Mouse (Mus musculus) thymus, adult 2 months (tissue): Measurements from ENCODE around the gene Cubn. TPM values are rescaled to one million over a fixed set of nuclear protein-coding genes. Genes with fewer than 3 reads are reported as not detected.

ENCODE experiments used
- DNase-seq: peaks from one replicate; pipeline ENCODE4 v3.0.0; 2021
- H3K27ac ChIP-seq: fragments of 200-500 bp; 2 replicates; pipeline ENCODE4 v1.5.1; 2012; ENCODE audit warnings: low read length, control low read depth; ENCODE audit not compliant: control insufficient read depth, insufficient read depth
- H3K27me3 ChIP-seq: fragments of 200-500 bp; 2 replicates; pipeline ENCODE4 v1.6.1; 2012; ENCODE audit warnings: mild to moderate bottlenecking, low read length, moderate library complexity, mixed read lengths; ENCODE audit not compliant: control insufficient read depth, insufficient read depth
- H3K36me3 ChIP-seq: fragments of 200-500 bp; 2 replicates; pipeline ENCODE4 v1.6.1; 2012; ENCODE audit warnings: mild to moderate bottlenecking, low read length, moderate library complexity; ENCODE audit not compliant: control insufficient read depth, insufficient read depth
- H3K4me1 ChIP-seq: fragments of 200-500 bp; replicated peaks from 2 replicates; pipeline ENCODE4 v1.6.1; 2012; ENCODE audit warnings: low read length; ENCODE audit not compliant: control insufficient read depth, insufficient read depth
- H3K4me3 ChIP-seq: fragments of 200-500 bp; 2 replicates; pipeline ENCODE4 v1.5.1; 2012; ENCODE audit warnings: mild to moderate bottlenecking, low read length, control low read depth, moderate library complexity; ENCODE audit not compliant: control insufficient read depth, insufficient read depth
- CTCF ChIP-seq: fragments of 200-500 bp; IDR thresholded peaks from 2 replicates; pipeline ENCODE4 v1.5.1; 2012; ENCODE audit warnings: mild to moderate bottlenecking, control low read depth, low read length, moderate library complexity, borderline replicate concordance; ENCODE audit not compliant: control insufficient read depth, poor library complexity, insufficient read depth; ENCODE audit errors: extremely low read depth
- POLR2A ChIP-seq: fragments of 200-500 bp; IDR thresholded peaks from 2 replicates; pipeline ENCODE4 v1.6.1; 2012; ENCODE audit warnings: mild to moderate bottlenecking, low read length, control low read depth, moderate library complexity; ENCODE audit not compliant: control insufficient read depth, poor library complexity, insufficient read depth; ENCODE audit errors: extremely low read depth
- WGBS: fragments of 180-500 bp; shearing (Covaris S2); methylation state at CpG from one replicate; pipeline ENCODE4 v1.1.7; 2018; 5-methylcytosine and 5-hydroxymethylcytosine counted together
- polyA plus RNA-seq: library from polyadenylated mRNA; depleted of rRNA; stranded (reverse); fragments of >200 nt; gene quantifications from 2 replicates; pipeline ENCODE4 v1.2.3, GENCODE M21; 2012

Cubn gene
- polyA plus RNA-seq, 1 experiment: 0.05 TPM

DNA sequence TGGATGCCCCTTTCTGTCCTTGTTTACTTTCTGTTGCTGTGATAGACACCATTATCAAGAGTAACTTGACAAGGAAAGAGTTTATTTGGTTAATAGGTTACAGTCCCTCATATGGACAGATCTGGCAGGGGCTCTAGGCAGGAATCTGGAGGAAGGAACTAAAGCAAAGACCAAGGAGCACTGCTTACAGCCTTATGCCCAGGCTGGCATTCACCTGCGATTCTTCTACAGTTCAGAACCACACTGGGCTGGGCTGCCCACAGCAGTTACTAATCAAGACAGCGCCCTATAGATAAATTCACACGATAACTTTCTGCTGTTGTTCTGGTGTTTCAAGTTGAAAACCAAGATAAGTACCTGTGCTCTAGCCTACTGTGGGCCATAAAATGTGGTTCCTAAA, 138.8 kb downstream of the Cubn start:
- TF ChIP-seq POLR2A (no peak), CTCF (no peak)
- WGBS: 95% methylated on average over 3 of the region's 3 CpGs

DNA sequence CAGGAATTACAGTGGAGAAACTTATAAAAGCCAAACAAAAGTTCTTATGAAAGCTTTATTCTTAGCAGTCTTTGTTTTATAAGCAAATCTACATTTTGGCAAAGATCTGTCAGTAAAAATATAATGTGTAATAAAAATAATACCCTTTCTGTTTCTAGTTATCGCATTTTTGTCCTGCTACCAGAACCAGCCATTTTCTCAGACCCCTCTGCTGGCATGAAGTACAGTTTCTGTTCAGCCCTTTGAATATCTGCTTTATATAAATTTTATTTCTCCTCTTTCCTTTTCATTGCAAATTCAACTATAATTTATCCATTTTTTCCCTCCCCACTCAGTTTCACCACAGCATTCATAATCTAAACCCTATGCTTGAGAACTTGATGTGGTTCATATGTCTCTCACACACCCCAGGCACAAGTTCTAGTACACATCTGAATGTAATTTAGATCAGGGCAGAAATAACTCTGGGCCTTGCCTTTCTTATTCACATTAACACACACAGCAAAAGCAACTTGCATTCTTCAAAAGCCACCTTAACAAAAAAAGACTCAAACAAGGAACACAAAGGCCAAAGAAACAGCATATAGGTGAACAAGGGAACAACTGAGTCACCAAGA, 139.4 kb downstream of the Cubn start:
- H3K27me3 ChIP-seq: no peaks in the 10 kb centered on the region
- no peaks in the 10 kb centered on the region for H3K4me1 ChIP-seq
- no peak for TF ChIP-seq POLR2A
- no peak for TF ChIP-seq CTCF
- DNase-seq: no peak
- no peak overlapping the region for H3K4me3 ChIP-seq
- H3K27ac ChIP-seq: no peak overlapping the region
- 94% methylated on average over 1 of the region's 1 CpGs for WGBS
- no peaks in the 10 kb centered on the region for H3K36me3 ChIP-seq

More for the DNA sequence above, 138.8 kb downstream of the Cubn start:
- H3K27me3 ChIP-seq: no peaks in the 10 kb centered on the region
- no peak overlapping the region for H3K27ac ChIP-seq
- no peaks in the 10 kb centered on the region for H3K36me3 ChIP-seq
- H3K4me3 ChIP-seq: no peak overlapping the region
- no peak for DNase-seq
- no peaks in the 10 kb centered on the region for H3K4me1 ChIP-seq

DNA sequence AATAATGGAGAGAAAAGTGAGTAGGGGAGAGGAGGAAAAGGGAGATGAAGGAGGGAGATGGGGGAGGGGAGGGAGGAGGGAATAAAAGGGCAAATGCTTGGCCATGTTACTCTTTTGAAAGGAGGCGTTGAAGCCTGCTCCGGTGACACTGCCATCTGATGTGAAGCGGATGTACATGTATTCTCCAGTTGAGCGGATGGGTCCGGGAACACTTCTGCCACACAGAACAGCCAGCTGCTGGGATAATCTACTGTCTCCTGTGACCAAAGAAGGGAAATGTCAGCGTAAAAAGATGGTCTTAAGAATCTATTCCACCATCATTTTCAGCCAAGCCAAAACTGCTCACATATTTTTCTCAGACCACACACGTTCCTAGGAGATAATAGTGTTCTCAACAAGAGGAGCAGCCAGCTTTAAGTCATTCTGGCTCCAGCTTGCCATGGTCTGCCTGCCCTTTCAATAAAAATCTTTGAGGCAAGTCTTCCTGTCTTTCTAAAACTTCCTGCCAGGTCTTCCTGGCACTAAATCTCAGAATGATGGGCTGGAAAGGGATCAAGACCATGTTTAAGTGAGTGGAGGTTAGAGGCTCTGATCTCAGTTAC, 149.2 kb downstream of the Cubn start:
- Histone ChIP-seq H3K4me1 (no peaks in the 10 kb centered on the region), H3K4me3 (no peak overlapping the region)
- DNase-seq: no peak

DNA sequence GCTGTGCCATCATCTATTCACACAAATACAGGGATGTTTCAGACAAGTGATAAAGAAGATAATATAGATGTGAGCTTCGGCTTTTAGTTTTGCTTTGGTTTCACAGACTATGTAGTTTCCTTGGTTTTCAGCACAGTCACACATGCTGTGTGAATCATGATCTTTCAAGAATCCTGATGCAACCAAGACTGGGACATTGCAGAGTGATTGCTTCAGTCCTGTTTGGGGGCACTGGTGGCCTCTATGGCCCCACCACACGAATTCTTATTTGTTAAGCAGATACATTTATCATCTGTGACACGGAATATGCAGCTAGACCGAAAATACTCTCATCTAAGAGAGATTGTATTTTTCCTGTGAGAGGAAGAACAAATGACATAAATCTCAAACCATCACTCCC, 156.2 kb downstream of the Cubn start:
- WGBS: 88% methylated on average over 4 of the region's 4 CpGs
- Histone ChIP-seq H3K27ac (no peak overlapping the region), H3K27me3 (no peaks in the 10 kb centered on the region), H3K4me3 (no peak overlapping the region), H3K36me3 (no peaks in the 10 kb centered on the region), H3K4me1 (no peaks in the 10 kb centered on the region)
- TF ChIP-seq POLR2A (no peak), CTCF (no peak)
- no peak for DNase-seq

More for the DNA sequence above, 149.2 kb downstream of the Cubn start:
- H3K27ac ChIP-seq: no peak overlapping the region
- H3K36me3 ChIP-seq: no peaks in the 10 kb centered on the region
- no peaks in the 10 kb centered on the region for H3K27me3 ChIP-seq
- TF ChIP-seq CTCF: no peak
- 91% methylated on average over 7 of the region's 7 CpGs for WGBS

DNA sequence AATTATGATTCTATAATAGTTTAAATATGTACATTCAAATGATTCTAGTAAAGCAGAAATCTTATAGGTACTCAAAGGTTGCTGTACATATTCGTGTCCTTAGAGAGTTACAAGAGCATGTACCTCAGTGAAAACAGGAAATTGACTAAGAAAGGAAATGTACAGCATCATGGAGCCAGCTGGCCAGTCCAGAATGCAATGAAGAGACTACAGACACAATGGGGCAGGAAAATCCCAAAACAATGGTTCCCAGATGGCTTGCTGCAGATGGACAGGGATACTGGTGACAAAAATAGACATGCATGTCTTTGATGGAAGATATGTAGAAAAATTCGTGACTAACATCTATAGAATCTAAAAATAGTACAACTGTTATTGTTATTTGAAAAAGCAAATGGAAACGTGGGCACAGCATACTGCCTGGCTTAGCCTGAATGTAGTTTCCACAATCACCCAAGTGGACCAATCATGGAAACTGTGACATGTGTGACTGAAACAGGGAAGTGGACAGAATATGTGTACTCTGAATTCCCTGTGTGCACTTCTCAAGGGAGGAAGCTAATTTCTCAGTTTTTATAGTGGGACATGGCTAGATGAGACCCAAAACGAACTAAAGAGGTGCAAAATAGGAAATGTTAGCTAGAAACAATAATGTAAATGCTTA, 161.7 kb downstream of the Cubn start:
- no peak overlapping the region for H3K27ac ChIP-seq
- H3K36me3 ChIP-seq: no peaks in the 10 kb centered on the region
- H3K27me3 ChIP-seq: no peaks in the 10 kb centered on the region
- TF ChIP-seq POLR2A: no peak
- no peak for TF ChIP-seq CTCF
- no peak for DNase-seq
- WGBS: 51% methylated on average over 4 of the region's 4 CpGs
- H3K4me1 ChIP-seq: no peaks in the 10 kb centered on the region
- H3K4me3 ChIP-seq: no peak overlapping the region

DNA sequence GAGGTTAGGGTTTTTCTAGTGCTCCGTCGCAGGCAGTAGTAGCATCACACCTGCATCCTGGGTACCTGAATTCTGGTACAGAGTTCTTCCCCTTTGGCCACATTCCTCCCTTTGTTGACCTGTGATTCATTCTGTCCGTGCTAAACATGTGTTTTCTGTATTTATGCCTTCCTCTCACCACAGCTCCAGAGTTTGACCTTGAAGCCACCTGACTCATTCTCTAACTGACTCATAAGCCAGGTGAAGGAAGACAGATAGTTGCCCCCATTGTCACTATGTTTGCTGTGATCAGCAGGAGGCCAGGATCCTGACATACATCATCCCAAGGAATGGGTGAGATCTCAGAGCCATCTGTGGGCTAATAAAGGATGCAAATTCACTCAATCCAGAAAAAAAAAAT, 188.2 kb downstream of the Cubn start:
- TF ChIP-seq POLR2A: no peak
- no peak for TF ChIP-seq CTCF
- no peaks in the 10 kb centered on the region for H3K36me3 ChIP-seq
- no peaks in the 10 kb centered on the region for H3K4me1 ChIP-seq
- H3K27ac ChIP-seq: no peak overlapping the region
- DNase-seq: no peak
- no peaks in the 10 kb centered on the region for H3K27me3 ChIP-seq
- 89% methylated on average over 3 of the region's 3 CpGs for WGBS
- no peak overlapping the region for H3K4me3 ChIP-seq
